Mouse (Mus musculus): Measurements from ENCODE around the gene 1700019D03Rik.

GRCm38 (mm10) chr1:52952551-52953397 is 67.2 kb downstream of the 1700019D03Rik start:
- TF ChIP-seq CTCF (IDR thresholded peaks at IDR 0.05; ENCODE audit: low read depth) (no peak), EP300 (IDR thresholded peaks at IDR 0.05; ENCODE audit: low read depth) (no peak)

Data from liver, postnatal 0 days (tissue).